ENCODE assay signal across 16 mouse cellular contexts in the genomic region with DNA sequence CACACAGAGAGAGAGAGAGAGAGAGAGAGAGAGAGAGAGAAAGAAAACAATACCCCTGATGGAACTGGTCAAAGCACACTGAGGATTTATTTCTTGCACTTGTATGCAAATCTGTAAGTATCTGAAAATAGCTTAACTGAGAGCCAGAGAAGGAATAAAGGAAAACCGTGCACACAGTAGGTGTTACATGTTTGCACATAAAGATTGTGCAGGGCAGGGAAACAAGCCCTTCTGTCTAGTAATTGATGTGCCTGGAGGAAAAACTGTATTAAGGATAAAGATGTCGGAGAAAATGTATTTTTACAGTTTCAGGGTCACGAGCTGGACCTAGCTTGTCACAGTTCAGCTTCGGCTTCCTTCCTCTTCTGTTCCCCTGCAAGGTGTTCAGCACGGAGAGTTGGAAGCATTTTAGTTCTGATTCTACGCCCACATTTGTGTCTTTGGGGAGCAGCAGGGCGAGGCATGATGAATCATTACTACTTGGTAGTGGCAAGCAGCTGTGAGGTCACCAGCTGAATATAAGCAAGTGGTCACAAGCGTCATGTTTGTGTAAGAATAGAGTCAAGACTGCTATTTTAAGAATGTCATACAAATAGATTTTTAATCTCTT. TPM values are rescaled to one million over a fixed set of nuclear protein-coding genes. Genes with fewer than 3 reads are reported as not detected.
DNase-seq lines count a peak whose midpoint lies in the region; ATAC-seq and TF ChIP-seq lines count a peak whose summit lies in the region.
"Had no signal": no experiment of that assay in that cellular context is flagged by ENCODE, and none has a peak within 500 bp of the region (broad histone marks: within the 10 kb centered on the region; RNA-seq: fewer than 3 reads in every experiment).

No protein-coding gene starts in this region.

- 20% methylated on average over 8 of the region's 8 CpGs for WGBS in kidney, postnatal 0 days
- 28% methylated on average over 8 of the region's 8 CpGs for WGBS in kidney, embryonic 14.5 days

- H3K4me3 ChIP-seq in kidney, postnatal 0 days (replicated peaks; ENCODE audit: low read depth, low read length) = no peak overlapping the region
- H3K4me3 ChIP-seq in kidney, embryonic 14.5 days (ENCODE audit: low read length) = no peak overlapping the region
- H3K4me3 ChIP-seq: embryonic facial prominence, embryonic 13.5 days; forebrain, embryonic 15.5 days; liver, embryonic 13.5 days; megakaryocyte, embryonic 14.5 days had no signal

- H3K9me3 ChIP-seq in kidney, postnatal 0 days (replicated peaks; ENCODE audit: low read length) = no peaks in the 10 kb centered on the region
- H3K9me3 ChIP-seq in kidney, embryonic 14.5 days (ENCODE audit: control insufficient read depth, low read length) = no peaks in the 10 kb centered on the region
- H3K9me3 ChIP-seq: embryonic facial prominence, embryonic 13.5 days; forebrain, embryonic 15.5 days; liver, embryonic 13.5 days; megakaryocyte, embryonic 14.5 days had no signal

- no peak for ATAC-seq in kidney, postnatal 0 days (replicated peaks; ENCODE audit: low FRiP score, low read depth)
- no peak for ATAC-seq in kidney, embryonic 14.5 days (ENCODE audit: low FRiP score, low TSS enrichment)
- ATAC-seq in neutrophil, adult 5-6 weeks (ENCODE audit: extremely low read depth, insufficient number of reproducible peaks, low FRiP score, poor library complexity, severe bottlenecking) = peak; percentile 85
- ATAC-seq: forebrain, embryonic 15.5 days; inflammation-experienced regulatory T-cells, adult 6 months had no signal

- no peaks in the 10 kb centered on the region for H3K27me3 ChIP-seq in kidney, postnatal 0 days (ENCODE audit: insufficient read depth, low read length)
- H3K27me3 ChIP-seq in kidney, embryonic 14.5 days (ENCODE audit: control insufficient read depth, insufficient read depth, low read length) = no peaks in the 10 kb centered on the region
- H3K27me3 ChIP-seq: embryonic facial prominence, embryonic 13.5 days; forebrain, embryonic 15.5 days; liver, embryonic 13.5 days; megakaryocyte, embryonic 14.5 days had no signal

- H3K27ac ChIP-seq in kidney, postnatal 0 days = no peak overlapping the region
- H3K27ac ChIP-seq in kidney, embryonic 14.5 days (ENCODE audit: low read depth, low read length) = no peak overlapping the region
- H3K27ac ChIP-seq: embryonic facial prominence, embryonic 13.5 days; forebrain, embryonic 15.5 days; liver, embryonic 13.5 days had no signal

- no peak overlapping the region for H3K9ac ChIP-seq in kidney, postnatal 0 days (ENCODE audit: low read depth, low read length)
- H3K9ac ChIP-seq in kidney, embryonic 14.5 days (ENCODE audit: low read depth, low read length) = no peak overlapping the region
- H3K9ac ChIP-seq: embryonic facial prominence, embryonic 13.5 days; forebrain, embryonic 15.5 days; liver, embryonic 13.5 days had no signal

- no peak for TF ChIP-seq CTCF in kidney, postnatal 0 days (IDR thresholded peaks at IDR 0.05; ENCODE audit: low read depth)

- H3K4me1 ChIP-seq in kidney, postnatal 0 days (replicated peaks; ENCODE audit: insufficient read depth, low read length) = no peaks in the 10 kb centered on the region; the same call in 1 of the 2 replicates
- peaks cover 7% of the 10 kb centered on the region; the same call in 1 of the 2 replicates for H3K4me1 ChIP-seq in kidney, embryonic 14.5 days (ENCODE audit: control insufficient read depth, insufficient read depth, low read length)
- H3K4me1 ChIP-seq: liver, embryonic 13.5 days; megakaryocyte, embryonic 14.5 days had no signal

- no peaks in the 10 kb centered on the region for H3K36me3 ChIP-seq in kidney, postnatal 0 days (ENCODE audit: insufficient read depth, low read length)
- no peaks in the 10 kb centered on the region for H3K36me3 ChIP-seq in kidney, embryonic 14.5 days (ENCODE audit: control insufficient read depth, insufficient read depth, low read length)
- H3K36me3 ChIP-seq: embryonic facial prominence, embryonic 13.5 days; forebrain, embryonic 15.5 days; liver, embryonic 13.5 days had no signal

- peak; percentile 52 for DNase-seq in kidney, postnatal 0 days (ENCODE audit: low spot score)
- DNase-seq in 3T3-L1 (ENCODE audit: low read depth, low spot score) (peak; percentile 68), adipocyte (ENCODE audit: low spot score) (peak; percentile 8)
- no peak for DNase-seq in ovary, adult 18-20 months (ENCODE audit: low spot score)
- DNase-seq in adrenal gland, adult 2 months = no peak
- DNase-seq in left cerebral cortex, adult 18-20 months (ENCODE audit: low spot score in 2 of 2) = no peak
- DNase-seq: cerebellum, adult 9-10 months; gastrocnemius, postnatal 14 days; liver, embryonic 13.5 days had no signal

- H3K4me2 ChIP-seq in kidney, postnatal 0 days (ENCODE audit: low read length) = no peak overlapping the region
- H3K4me2 ChIP-seq in kidney, embryonic 14.5 days (replicated peaks; ENCODE audit: low read depth, low read length) = no peak overlapping the region
- H3K4me2 ChIP-seq: embryonic facial prominence, embryonic 13.5 days; forebrain, embryonic 15.5 days; liver, embryonic 13.5 days had no signal

RNA-seq across cellular contexts. Expression of gene Adtrp, which starts 43.7 kb away (rescaled TPM):
- polyA plus RNA-seq in kidney, postnatal 0 days (2015; fragmentation: Nextera tagmentation; extraction: Ambion mirVana) = 3.2 and 4.3 TPM in 2 replicates
- 0.23 and 0.67 TPM in 2 replicates for polyA plus RNA-seq in kidney, embryonic 14.5 days (2014; fragmentation: Nextera tagmentation; extraction: Ambion mirVana)
- total RNA-seq in neutrophil, adult 5-6 weeks (2017) = 1.2 TPM in 1 of 2 replicates, not detected in the other
- total RNA-seq in adrenal gland, adult 2 months (2021) = 100 to 1,000 TPM in 1 of 2 experiments, 10 to 100 TPM in 1; 52.7 to 132 TPM
- polyA plus RNA-seq in adrenal gland, adult 2 months (2012; rRNA removed) = 6.1 and 6.9 TPM in 2 replicates
- not detected for total RNA-seq in left cerebral cortex, adult 18-20 months (2021)
- polyA plus RNA-seq: forebrain, embryonic 15.5 days; heart, embryonic 16.5 days; inflammation-experienced regulatory T-cells, adult 6 months; liver, embryonic 13.5 days had no signal

Comparison
In these comparisons a context has a peak if more than half of its experiments do, and no peak if none do; other contexts are left out.
1. DNase-seq: peak in kidney, postnatal 0 days (single experiment), 3T3-L1 (single experiment) and adipocyte (single experiment); none in ovary, adult 18-20 months (single experiment), adrenal gland, adult 2 months (single experiment) and left cerebral cortex, adult 18-20 months (0 of 2).
2. RNA of gene Adtrp, which starts 43.7 kb away (total RNA-seq): 52.7 to 132 TPM in adrenal gland, adult 2 months; 1.2 TPM in neutrophil, adult 5-6 weeks and not detected in left cerebral cortex, adult 18-20 months; every median in the first group is over 10 times any median in the second.